Mouse (Mus musculus) limb, embryonic 11.5 days (tissue): ENCODE data around the gene Mif4gd. TPM values are rescaled to one million over a fixed set of nuclear protein-coding genes. Genes with fewer than 3 reads are reported as not detected.
"Not testable (repeated sequence)": the region's sequence is repeated elsewhere in the genome, so short reads cannot be mapped to it uniquely, and the experiment has no call there.

Experiments used
- ATAC-seq: fragments of 200-750 bp; cut with Nextera tagmentation; 2 replicates; pipeline ENCODE4 v1.8.0; 2017; ENCODE audit warnings: low read depth; ENCODE audit not compliant: insufficient number of reproducible peaks, low FRiP score, low TSS enrichment
- DNase-seq: peaks from one replicate; pipeline ENCODE4 v3.0.0-alpha.2; 2015; ENCODE audit warnings: low spot score
- H3K27ac ChIP-seq: fragments of 300-500 bp; sonication (generic); replicated peaks from 2 replicates; pipeline ENCODE4 v1.5.1; 2014; ENCODE audit warnings: low read depth, mild to moderate bottlenecking, low read length
- H3K27me3 ChIP-seq: fragments of 300-500 bp; sonication (generic); 2 replicates; pipeline ENCODE4 v1.6.1; 2014; ENCODE audit warnings: mild to moderate bottlenecking, low read length, mixed read lengths; ENCODE audit not compliant: control insufficient read depth, insufficient read depth
- H3K36me3 ChIP-seq: fragments of 300-500 bp; sonication (generic); 2 replicates; pipeline ENCODE4 v1.6.1; 2014; ENCODE audit warnings: mild to moderate bottlenecking, low read length, moderate library complexity, mixed read lengths; ENCODE audit not compliant: control insufficient read depth, insufficient read depth
- H3K4me1 ChIP-seq: fragments of 300-500 bp; sonication (generic); 2 replicates; pipeline ENCODE4 v1.6.1; 2014; ENCODE audit warnings: low read length, mixed read lengths; ENCODE audit not compliant: control insufficient read depth, insufficient read depth
- H3K4me2 ChIP-seq: fragments of 300-500 bp; sonication (generic); 2 replicates; pipeline ENCODE4 v1.6.1; 2014; ENCODE audit warnings: low read depth, mild to moderate bottlenecking, moderate library complexity; ENCODE audit not compliant: severe bottlenecking
- H3K4me3 ChIP-seq: fragments of 300-500 bp; sonication (generic); 2 replicates; pipeline ENCODE4 v1.5.1; 2014; ENCODE audit warnings: low read depth, low read length
- H3K9ac ChIP-seq: fragments of 300-500 bp; sonication (generic); 2 replicates; pipeline ENCODE4 v1.6.1; 2014; ENCODE audit warnings: mild to moderate bottlenecking, low read length
- H3K9me3 ChIP-seq: fragments of 300-500 bp; sonication (generic); 2 replicates; pipeline ENCODE4 v1.6.1; 2016; ENCODE audit warnings: low read length; ENCODE audit not compliant: control insufficient read depth
- WGBS: fragments of 180-500 bp; shearing (Covaris S2); extraction: QIAGEN DNeasy Blood & Tissue Kit; methylation state at CpG from one replicate; pipeline ENCODE4 v1.1.7; 2014; 5-methylcytosine and 5-hydroxymethylcytosine counted together
- polyA plus RNA-seq: library from polyadenylated mRNA; unstranded; fragments of >200 nt; fragmentation: Nextera tagmentation; extraction: Ambion mirVana; gene quantifications from 2 replicates; pipeline ENCODE4 v1.2.1, GENCODE M21; 2014

Gene Mif4gd
- polyA plus RNA-seq, 1 experiment from 2014 or later = 18.0 TPM

- Histone ChIP-seq H3K4me3 (no peak overlapping the region), H3K9ac (no peak overlapping the region), H3K4me1 (no peaks in the 10 kb centered on the region), H3K27me3 (no peaks in the 10 kb centered on the region), H3K27ac (no peak overlapping the region), H3K36me3 (peaks cover 4% of the 10 kb centered on the region; the same call in 1 of the 2 replicates), H3K9me3 (no peaks in the 10 kb centered on the region), H3K4me2 (no peak overlapping the region)
- no peak for ATAC-seq
- no peak for DNase-seq
- WGBS = 91% methylated on average over 9 of the region's 9 CpGs
Measured at GRCm38 (mm10) chr11:115646439-115646838, 33.7 kb upstream of the Mif4gd start.

DNA sequence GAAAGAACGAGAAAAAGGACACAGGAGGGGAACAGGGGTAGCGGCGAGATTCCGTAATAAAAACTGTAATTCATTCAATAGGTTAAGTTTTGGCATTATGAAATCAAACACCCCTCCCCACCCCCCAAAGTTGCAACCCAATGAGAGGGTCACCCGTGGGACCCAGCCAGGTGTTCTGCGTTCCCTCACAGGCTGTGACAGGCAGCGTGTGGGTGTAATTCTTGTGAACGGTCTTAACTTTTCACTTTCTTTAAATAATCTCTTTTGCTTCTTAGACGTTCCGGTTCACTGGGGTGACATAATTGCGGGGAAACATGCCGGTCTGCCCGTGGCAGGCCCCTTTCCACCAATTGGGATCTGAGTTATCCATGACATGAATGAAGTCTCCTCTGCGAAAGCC is 32.7 kb upstream of the Mif4gd start:
- WGBS = 93% methylated on average over 14 of the region's 14 CpGs

GRCm38 (mm10) chr11:115644308-115644707 is 31.5 kb upstream of the Mif4gd start:
- no peak overlapping the region for H3K27ac ChIP-seq
- H3K27me3 ChIP-seq = no peaks in the 10 kb centered on the region
- peaks cover 4% of the 10 kb centered on the region; the same call in 1 of the 2 replicates for H3K36me3 ChIP-seq
- H3K9ac ChIP-seq = no peak overlapping the region
- WGBS = 95% methylated on average over 13 of the region's 13 CpGs
- DNase-seq (no peak), ATAC-seq (no peak)
- no peak overlapping the region for H3K4me3 ChIP-seq
- H3K9me3 ChIP-seq = no peaks in the 10 kb centered on the region
- H3K4me2 ChIP-seq = no peak overlapping the region
- H3K4me1 ChIP-seq = no peaks in the 10 kb centered on the region

More for the DNA sequence above, 32.7 kb upstream of the Mif4gd start:
- H3K36me3 ChIP-seq, H3K27me3 ChIP-seq, H3K4me1 ChIP-seq, H3K9me3 ChIP-seq, H3K9ac ChIP-seq, H3K4me3 ChIP-seq, H3K4me2 ChIP-seq, ATAC-seq, DNase-seq, H3K27ac ChIP-seq: not testable (repeated sequence)

GRCm38 (mm10) chr11:115643265-115643664 is 30.5 kb upstream of the Mif4gd start:
- Histone ChIP-seq H3K27me3 (no peaks in the 10 kb centered on the region), H3K9me3 (no peaks in the 10 kb centered on the region), H3K4me1 (no peaks in the 10 kb centered on the region), H3K9ac (no peak overlapping the region), H3K4me2 (no peak overlapping the region), H3K4me3 (no peak overlapping the region), H3K36me3 (peaks cover 2% of the 10 kb centered on the region; the same call in 1 of the 2 replicates), H3K27ac (no peak overlapping the region)
- ATAC-seq (no peak), DNase-seq (no peak)
- 73% methylated on average over 10 of the region's 10 CpGs for WGBS

GRCm38 (mm10) chr11:115642705-115643104 is 29.9 kb upstream of the Mif4gd start:
- H3K27me3 ChIP-seq = no peaks in the 10 kb centered on the region
- DNase-seq (no peak), ATAC-seq (no peak)
- H3K36me3 ChIP-seq = no peaks in the 10 kb centered on the region; the same call in 1 of the 2 replicates
- no peak overlapping the region for H3K4me3 ChIP-seq
- no peak overlapping the region for H3K9ac ChIP-seq
- H3K9me3 ChIP-seq = no peaks in the 10 kb centered on the region
- 99% methylated on average over 2 of the region's 2 CpGs for WGBS
- H3K4me1 ChIP-seq = no peaks in the 10 kb centered on the region
- H3K27ac ChIP-seq = no peak overlapping the region
- no peak overlapping the region for H3K4me2 ChIP-seq

GRCm38 (mm10) chr11:115641664-115642036 is 28.9 kb upstream of the Mif4gd start:
- Histone ChIP-seq H3K4me3 (no peak overlapping the region), H3K27ac (no peak overlapping the region), H3K9me3 (no peaks in the 10 kb centered on the region), H3K36me3 (no peaks in the 10 kb centered on the region; the same call in 1 of the 2 replicates), H3K4me1 (no peaks in the 10 kb centered on the region), H3K27me3 (no peaks in the 10 kb centered on the region), H3K4me2 (no peak overlapping the region), H3K9ac (no peak overlapping the region)
- no peak for DNase-seq
- ATAC-seq = no peak
- WGBS = 82% methylated on average over 4 of the region's 4 CpGs

GRCm38 (mm10) chr11:115640978-115641663 is 28.4 kb upstream of the Mif4gd start:
- Histone ChIP-seq H3K36me3 (no peaks in the 10 kb centered on the region; the same call in 1 of the 2 replicates), H3K27me3 (no peaks in the 10 kb centered on the region), H3K9me3 (no peaks in the 10 kb centered on the region), H3K9ac (no peak overlapping the region), H3K4me3 (no peak overlapping the region), H3K4me1 (no peaks in the 10 kb centered on the region), H3K27ac (no peak overlapping the region), H3K4me2 (no peak overlapping the region)
- DNase-seq (no peak), ATAC-seq (no peak)
- WGBS = 62% methylated on average over 14 of the region's 14 CpGs

GRCm38 (mm10) chr11:115640311-115640828 is 27.6 kb upstream of the Mif4gd start:
- no peak for DNase-seq
- no peak for ATAC-seq
- Histone ChIP-seq H3K27me3 (no peaks in the 10 kb centered on the region), H3K4me1 (no peaks in the 10 kb centered on the region), H3K27ac (no peak overlapping the region), H3K4me3 (no peak overlapping the region), H3K36me3 (no peaks in the 10 kb centered on the region; the same call in 1 of the 2 replicates), H3K9me3 (no peaks in the 10 kb centered on the region), H3K4me2 (no peak overlapping the region), H3K9ac (no peak overlapping the region)
- 89% methylated on average over 3 of the region's 4 CpGs for WGBS
